Mouse (Mus musculus): ENCODE measurements around the gene Il1rl1. TPM values are rescaled to one million over a fixed set of nuclear protein-coding genes. Genes with fewer than 3 reads are reported as not detected.

Gene Il1rl1
- polyA plus RNA-seq, 1 experiment from 2014 or later, result 0.74 TPM

DNA sequence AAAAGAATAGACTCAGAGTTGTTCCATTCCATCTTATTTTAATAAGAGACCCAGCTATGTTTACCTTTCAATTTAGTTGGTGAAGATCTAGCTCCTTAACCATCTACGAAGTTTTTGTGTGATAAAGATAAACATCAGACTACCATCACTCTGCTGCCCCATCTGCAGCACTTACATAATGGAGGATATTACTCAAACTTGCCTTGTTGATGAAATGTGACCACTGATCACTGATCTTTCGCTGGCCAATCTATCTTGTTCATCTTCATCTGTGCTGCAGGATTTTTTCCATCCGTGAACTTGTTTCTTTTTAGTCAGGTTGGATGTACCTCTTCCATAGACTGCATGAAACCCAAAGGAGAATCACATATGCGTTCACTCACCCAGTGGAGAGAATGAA lies 65.2 kb downstream of the Il1rl1 start:
- Histone ChIP-seq H3K4me1 (replicated peaks) (no peaks in the 10 kb centered on the region), H3K4me3 (no peak overlapping the region), H3K27me3 (no peaks in the 10 kb centered on the region), H3K9ac (no peak overlapping the region), H3K9me3 (replicated peaks) (no peaks in the 10 kb centered on the region), H3K36me3 (no peaks in the 10 kb centered on the region), H3K27ac (no peak overlapping the region), H3K4me2 (no peak overlapping the region)
- 80% methylated on average over 4 of the region's 4 CpGs for WGBS
- ATAC-seq (replicated peaks; ENCODE audit: insufficient number of reproducible peaks, insufficient read depth, low FRiP score, low read depth), result no peak

DNA sequence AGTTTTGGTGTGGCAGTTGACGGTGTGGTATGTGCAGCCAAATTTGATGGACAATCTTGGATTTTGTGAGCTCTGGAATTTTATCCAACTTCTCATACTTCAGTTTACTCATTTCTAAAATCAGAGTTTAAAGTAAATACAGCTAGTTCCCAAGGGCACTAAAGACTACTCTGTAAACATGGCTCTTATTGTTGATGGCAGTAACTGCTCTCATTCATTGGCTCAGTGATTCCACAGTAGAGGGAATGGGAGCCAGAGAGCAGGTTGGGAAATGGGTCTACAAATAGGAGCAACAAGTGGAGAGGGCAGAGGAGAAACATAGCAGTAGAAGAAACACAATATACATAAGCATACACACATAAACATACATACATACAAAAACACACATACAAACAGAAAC lies 70.3 kb downstream of the Il1rl1 start:
- no peak overlapping the region for H3K27ac ChIP-seq
- no peaks in the 10 kb centered on the region for H3K27me3 ChIP-seq
- no peak for ATAC-seq (replicated peaks; ENCODE audit: insufficient number of reproducible peaks, insufficient read depth, low FRiP score, low read depth)

DNA sequence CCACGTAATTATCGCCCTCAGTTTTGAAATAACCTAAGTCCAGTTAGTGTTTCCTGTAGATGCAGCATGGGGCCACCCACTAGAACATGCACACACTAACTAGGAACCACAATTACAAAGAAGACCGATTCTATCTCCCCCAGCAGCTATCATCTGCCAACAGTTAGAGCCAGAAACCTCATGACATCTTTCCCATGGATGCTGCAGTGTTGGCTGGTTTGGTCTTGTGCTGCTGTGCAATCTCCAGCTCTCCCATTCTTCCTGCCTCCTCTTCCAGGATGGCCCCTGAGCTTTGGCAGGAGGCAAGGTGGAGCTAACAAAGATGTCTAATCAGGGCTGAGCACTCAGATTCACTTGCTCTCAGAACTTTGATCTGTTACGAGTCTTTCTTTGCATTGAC lies 71.8 kb downstream of the Il1rl1 start:
- WGBS, result 75% methylated on average over 4 of the region's 4 CpGs
- H3K9me3 ChIP-seq (replicated peaks), result no peaks in the 10 kb centered on the region
- H3K9ac ChIP-seq, result no peak overlapping the region
- no peak overlapping the region for H3K4me2 ChIP-seq
- H3K27me3 ChIP-seq, result no peaks in the 10 kb centered on the region
- no peaks in the 10 kb centered on the region for H3K36me3 ChIP-seq
- no peaks in the 10 kb centered on the region for H3K4me1 ChIP-seq (replicated peaks)
- no peak overlapping the region for H3K4me3 ChIP-seq
- no peak for ATAC-seq (replicated peaks; ENCODE audit: insufficient number of reproducible peaks, insufficient read depth, low FRiP score, low read depth)
- no peak overlapping the region for H3K27ac ChIP-seq

More for the DNA sequence above, 70.3 kb downstream of the Il1rl1 start:
- Histone ChIP-seq H3K9ac (no peak overlapping the region), H3K36me3 (no peaks in the 10 kb centered on the region), H3K4me3 (no peak overlapping the region), H3K4me1 (replicated peaks) (no peaks in the 10 kb centered on the region), H3K9me3 (replicated peaks) (no peaks in the 10 kb centered on the region), H3K4me2 (no peak overlapping the region)
- WGBS, result 84% methylated on average over 1 of the region's 1 CpGs

DNA sequence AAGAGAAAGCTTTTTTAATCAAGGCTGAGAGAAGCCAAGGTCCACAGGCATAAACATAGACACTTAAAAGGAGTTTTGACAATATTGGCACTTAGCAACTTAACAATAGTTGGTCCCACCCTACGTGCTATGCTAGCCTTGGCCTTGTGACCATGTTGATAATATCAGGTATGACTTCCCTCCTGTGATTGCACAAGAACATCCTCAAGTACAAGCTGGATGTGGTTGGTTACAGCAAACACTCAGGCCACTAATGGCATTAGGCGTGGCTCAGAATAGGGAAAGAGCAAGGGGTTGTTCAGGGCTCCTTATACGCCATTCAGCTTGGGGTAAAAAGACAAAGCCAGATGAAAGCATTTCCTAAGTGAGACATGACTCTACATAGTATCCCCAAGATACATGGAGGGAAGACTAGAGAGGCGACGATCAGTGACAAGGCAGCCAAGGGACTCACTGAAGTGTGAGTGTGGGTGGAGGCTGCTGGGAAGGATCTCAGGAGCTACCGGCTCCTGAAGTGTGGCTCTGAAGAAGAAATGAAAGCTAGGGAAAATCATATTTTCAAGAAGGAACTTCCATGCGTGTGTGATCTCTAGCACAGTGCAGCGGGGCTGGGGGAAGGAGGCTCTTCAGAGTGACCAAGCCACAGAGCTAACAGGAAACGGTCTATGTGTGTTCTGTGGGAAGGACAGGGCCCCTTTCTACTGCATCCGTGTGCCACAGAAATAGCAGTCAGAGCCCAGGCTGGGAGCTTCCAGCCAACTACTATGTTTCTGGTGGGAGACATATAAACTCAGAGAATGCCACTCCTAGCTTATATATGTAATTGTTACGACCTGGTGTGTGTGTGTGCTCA lies 72.4 kb downstream of the Il1rl1 start:
- Histone ChIP-seq H3K27me3 (no peaks in the 10 kb centered on the region), H3K9me3 (replicated peaks) (no peaks in the 10 kb centered on the region), H3K4me2 (no peak overlapping the region), H3K36me3 (no peaks in the 10 kb centered on the region), H3K4me1 (replicated peaks) (no peaks in the 10 kb centered on the region), H3K4me3 (no peak overlapping the region), H3K27ac (no peak overlapping the region), H3K9ac (no peak overlapping the region)
- no peak for ATAC-seq (replicated peaks; ENCODE audit: insufficient number of reproducible peaks, insufficient read depth, low FRiP score, low read depth)
- WGBS, result 72% methylated on average over 11 of the region's 11 CpGs

DNA sequence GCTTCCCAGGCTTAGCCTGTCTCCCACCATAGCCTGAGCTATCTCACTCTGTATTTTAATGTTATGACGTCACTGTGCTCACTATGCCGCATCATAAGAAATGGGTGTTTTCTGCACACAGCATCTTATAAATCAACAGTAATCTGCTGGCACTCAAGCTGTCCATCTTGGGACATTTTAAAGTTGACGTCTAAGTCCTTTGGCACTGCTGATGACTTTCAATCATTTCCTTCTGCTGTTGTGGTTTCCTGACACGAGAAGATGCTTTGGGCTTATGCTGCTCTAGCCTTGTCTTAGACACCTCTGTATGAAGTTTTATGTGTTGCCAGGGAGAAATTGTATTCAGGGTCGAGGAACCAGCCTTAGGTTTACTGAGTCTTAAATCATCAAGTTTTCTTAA lies 75.2 kb downstream of the Il1rl1 start:
- H3K27ac ChIP-seq, result no peak overlapping the region
- no peaks in the 10 kb centered on the region for H3K36me3 ChIP-seq
- ATAC-seq (replicated peaks; ENCODE audit: insufficient number of reproducible peaks, insufficient read depth, low FRiP score, low read depth), result no peak
- no peaks in the 10 kb centered on the region for H3K27me3 ChIP-seq
- no peak overlapping the region for H3K4me3 ChIP-seq
- WGBS, result 70% methylated on average over 5 of the region's 5 CpGs
- H3K9me3 ChIP-seq (replicated peaks), result no peaks in the 10 kb centered on the region
- no peak overlapping the region for H3K9ac ChIP-seq
- no peak overlapping the region for H3K4me2 ChIP-seq
- no peaks in the 10 kb centered on the region for H3K4me1 ChIP-seq (replicated peaks)

Other genes with a start within 250 kb of the Il1rl1 start
- 7.0 and 8.7 TPM in 2 replicates for gene Il1r1, start 204.5 kb upstream of the Il1rl1 start, polyA plus RNA-seq (2015; fragmentation: Nextera tagmentation; extraction: Ambion mirVana)
- gene Il1rl2, start 105.0 kb upstream of the Il1rl1 start, polyA plus RNA-seq (2015; fragmentation: Nextera tagmentation; extraction: Ambion mirVana), result 4.4 and 6.4 TPM in 2 replicates
- gene Il18r1, start 36.0 kb downstream of the Il1rl1 start, polyA plus RNA-seq (2015; fragmentation: Nextera tagmentation; extraction: Ambion mirVana), result 0.25 and 0.37 TPM in 2 replicates
- gene Il18rap, start 85.8 kb downstream of the Il1rl1 start, polyA plus RNA-seq (2015; fragmentation: Nextera tagmentation; extraction: Ambion mirVana), result 0.14 and 0.36 TPM in 2 replicates
- not detected in 2 replicates for gene Slc9a4, start 150.5 kb downstream of the Il1rl1 start, polyA plus RNA-seq (2015; fragmentation: Nextera tagmentation; extraction: Ambion mirVana)

Data from heart, embryonic 15.5 days (tissue).